Mouse (Mus musculus): Measurements from ENCODE around the gene Cox19. TPM values are rescaled to one million over a fixed set of nuclear protein-coding genes. Genes with fewer than 3 reads are reported as not detected.
"Not testable (repeated sequence)": the region's sequence is repeated elsewhere in the genome, so short reads cannot be mapped to it uniquely, and the experiment has no call there.

Cox19 gene
- total RNA-seq, 2 experiments from 2014 or later: 5.3 to 8.8 TPM

DNA sequence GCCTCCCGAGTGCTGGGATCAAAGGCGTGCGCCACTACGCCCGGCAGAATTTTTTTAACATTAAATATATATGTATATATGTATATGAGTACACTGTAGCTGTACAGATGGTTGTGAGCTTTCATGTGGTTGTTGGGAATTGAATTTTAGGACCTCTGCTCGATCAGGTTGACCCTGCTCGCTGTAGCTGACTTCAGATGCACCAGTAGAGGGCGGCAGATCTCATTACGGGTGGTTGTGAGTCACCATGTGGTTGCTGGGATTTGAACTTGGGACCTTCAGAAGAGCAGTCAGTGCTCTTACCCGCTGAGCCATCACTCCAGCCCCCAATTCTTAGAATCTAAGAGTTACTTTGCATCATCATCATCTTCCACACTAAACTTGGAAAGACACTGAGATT, 16.8 kb downstream of the Cox19 start:
- ATAC-seq (replicated peaks; ENCODE audit: low FRiP score, poor library complexity, severe bottlenecking): not testable (repeated sequence)

DNA sequence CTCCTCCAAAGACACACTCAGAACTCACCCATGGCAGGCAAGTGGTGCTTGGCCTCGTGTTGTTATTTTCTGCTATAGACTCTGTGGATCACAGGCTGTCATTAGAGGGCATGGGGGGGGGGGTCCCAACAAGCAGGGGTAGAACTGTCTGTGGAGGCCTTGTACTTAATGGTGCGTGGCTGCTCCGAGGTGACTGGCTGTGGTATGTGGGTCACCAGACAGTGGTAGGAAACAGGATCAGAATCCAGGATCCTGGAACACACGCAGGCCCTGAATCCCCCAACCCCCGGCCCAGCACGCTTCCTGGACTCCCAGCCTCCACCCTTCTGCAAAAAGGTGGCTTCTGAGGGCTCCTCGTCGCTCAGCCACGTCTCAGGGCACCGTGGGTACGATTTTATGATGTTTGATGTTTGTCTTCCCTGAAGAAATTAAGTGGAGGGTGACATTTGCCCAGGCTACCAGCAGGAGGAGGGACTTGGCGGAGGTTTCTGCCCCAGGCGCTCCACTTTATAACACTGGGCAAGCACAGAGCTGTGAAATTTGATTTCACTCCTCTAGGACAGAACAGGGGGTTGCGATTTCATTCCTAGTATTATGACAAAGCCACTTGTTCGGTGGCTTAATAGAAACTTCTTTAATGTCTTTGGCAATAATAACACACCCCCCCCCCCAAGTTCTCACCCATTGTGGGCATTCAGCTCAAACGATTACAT, 17.8 kb downstream of the Cox19 start:
- ATAC-seq (replicated peaks; ENCODE audit: low FRiP score, poor library complexity, severe bottlenecking): no peak

DNA sequence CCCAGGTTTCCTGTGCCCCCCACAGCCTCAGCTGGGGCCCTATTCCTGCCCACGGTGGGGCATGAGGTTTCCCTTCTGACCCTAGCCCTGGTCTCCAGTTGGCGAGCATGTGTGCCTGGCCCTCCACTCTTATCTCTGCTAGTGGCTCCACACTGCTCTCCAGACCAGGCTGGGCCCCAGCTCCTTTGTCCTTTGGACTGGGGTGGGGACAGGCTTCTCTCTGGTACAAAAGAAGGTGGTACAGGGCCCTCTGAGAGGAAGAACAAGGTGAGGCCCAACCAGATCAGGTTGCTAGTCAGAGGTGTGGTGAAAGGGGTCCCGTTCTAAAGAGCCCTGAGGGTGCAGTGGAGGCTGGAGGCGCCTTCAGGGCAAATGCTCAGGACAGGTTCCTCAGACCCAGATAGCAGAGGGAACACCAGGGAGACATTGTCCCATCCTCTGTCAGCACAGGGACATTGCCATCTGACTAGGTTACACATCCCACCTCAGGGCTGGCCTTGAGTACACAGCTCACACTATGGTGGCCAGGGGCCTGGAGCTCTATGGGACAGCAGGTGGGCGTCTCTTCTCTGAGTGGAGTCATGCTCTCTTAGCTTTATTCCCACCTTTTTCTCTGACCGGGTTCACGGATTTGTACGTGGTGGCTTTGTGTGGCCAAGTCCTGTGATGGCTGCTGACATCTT, 18.5 kb downstream of the Cox19 start:
- ATAC-seq (replicated peaks; ENCODE audit: low FRiP score, poor library complexity, severe bottlenecking): no peak

DNA sequence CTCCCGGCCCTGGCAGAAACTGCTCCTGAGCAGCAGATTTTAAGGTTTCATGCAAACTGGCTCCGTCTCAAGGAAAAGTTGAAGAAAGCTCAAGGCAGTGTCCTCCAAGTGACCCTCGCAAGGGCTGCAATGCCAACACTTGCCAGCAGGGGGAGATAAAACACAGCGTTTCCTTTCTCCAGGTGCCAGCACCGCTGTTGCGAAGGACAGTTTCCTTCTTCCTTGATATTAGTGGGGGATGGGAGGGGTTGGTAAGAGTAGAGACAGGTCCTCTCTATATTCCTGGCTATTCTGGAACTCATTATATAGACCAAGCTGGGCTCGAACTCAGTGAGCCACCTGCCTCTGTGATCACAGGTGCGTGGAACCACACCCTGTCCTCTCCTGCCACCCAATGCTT, 19.5 kb downstream of the Cox19 start:
- ATAC-seq (replicated peaks; ENCODE audit: low FRiP score, poor library complexity, severe bottlenecking): peak; percentile 66

DNA sequence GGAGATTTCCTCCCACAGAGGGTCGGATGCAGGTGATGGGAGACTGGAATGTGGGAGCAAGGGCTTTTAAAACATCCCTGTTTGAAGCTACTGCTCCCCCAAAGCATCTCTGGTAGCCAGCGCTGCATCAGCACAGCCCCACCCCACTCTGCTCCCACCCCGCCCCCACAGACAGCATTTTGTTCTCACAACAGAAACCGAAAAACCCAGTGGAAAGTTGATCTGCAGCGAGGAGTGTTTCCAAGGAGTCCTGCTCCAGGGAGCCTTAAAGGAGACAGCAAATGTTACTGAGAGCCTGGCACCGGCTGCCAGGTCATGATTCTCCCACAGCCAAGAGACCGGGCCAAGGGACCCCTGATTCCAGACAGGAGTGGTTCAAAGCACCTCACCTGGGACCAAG, 20.5 kb downstream of the Cox19 start:
- no peak for ATAC-seq (replicated peaks; ENCODE audit: low FRiP score, poor library complexity, severe bottlenecking)

DNA sequence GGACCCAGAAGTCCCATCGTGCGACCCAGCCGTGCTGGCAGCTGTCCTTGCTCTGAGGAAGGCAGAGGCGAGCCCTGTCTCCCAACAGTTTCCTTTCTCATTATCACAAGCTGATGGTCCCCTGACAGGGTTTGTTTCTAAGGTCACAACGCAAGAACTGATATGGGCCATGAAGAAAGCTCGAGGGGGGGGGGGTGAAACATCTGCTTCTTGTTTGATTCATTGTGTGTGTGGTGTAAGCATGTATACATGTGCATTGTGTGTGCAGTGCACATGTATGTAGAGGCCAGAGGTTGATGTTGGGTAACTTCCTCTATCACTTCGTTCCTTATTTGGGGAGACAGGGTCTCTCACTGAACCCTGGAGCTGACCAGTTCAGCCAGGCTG, 23.6 kb downstream of the Cox19 start:
- no peak for ATAC-seq (replicated peaks; ENCODE audit: low FRiP score, poor library complexity, severe bottlenecking)

DNA sequence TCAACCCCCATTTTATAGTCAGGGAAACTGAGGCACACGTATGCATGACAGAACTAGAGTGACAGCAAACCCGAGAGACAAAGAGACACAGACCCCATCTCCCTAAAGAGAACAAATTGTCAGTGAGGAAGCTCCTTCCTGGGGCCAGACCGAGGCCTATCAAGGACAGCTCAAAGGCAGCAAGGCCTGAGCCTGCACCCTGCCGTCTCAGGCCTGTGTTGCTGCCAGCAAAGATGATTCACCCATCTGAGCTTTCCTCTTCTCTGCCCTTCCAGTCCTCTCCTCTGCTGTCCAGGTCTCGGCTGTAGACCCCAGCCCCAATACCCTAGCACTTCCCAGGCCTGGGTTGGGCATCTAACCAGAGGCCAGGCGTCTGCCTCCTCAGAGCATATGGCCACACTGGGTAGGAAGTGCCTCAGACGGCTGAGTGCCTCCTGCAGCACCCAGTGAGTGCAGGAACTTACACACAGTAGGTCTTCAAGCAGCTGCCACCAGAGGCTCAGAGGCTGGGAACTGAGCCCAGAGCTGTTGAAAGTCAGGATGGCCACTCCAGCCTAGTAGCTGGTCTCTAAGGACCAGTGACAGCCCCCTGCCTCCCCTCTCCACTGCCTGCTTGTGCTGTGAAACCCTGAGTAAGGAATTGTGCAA, 24.1 kb downstream of the Cox19 start:
- no peak for ATAC-seq (replicated peaks; ENCODE audit: low FRiP score, poor library complexity, severe bottlenecking)

DNA sequence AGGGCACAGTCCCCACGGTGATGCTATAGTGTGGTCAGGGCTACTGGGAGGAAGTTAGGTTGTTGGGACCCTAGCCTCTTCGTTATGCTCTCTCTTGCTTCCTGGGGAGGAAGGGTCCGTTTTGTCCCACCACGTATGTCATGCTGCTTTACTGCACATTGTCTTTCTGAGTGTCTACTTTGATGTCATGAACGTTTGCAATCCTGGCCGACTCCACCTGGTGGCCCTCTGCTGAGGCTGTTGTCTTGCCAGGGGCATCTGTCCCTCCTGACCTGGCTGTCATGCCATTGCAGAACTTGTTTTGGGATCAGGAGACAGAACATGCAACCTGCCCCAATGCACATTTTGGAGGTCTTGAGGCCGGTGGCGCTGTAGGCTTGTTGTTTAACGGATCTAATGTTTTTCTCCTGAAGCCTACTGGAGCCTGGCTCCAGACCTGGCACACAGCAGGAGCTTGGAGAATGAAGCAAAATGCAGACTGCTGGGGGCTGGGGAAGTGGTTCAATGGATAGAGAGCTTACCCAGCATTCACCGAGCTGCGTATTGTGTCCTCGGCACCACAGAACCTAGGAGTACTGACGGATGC, 25.0 kb downstream of the Cox19 start:
- no peak for ATAC-seq (replicated peaks; ENCODE audit: low FRiP score, poor library complexity, severe bottlenecking)

DNA sequence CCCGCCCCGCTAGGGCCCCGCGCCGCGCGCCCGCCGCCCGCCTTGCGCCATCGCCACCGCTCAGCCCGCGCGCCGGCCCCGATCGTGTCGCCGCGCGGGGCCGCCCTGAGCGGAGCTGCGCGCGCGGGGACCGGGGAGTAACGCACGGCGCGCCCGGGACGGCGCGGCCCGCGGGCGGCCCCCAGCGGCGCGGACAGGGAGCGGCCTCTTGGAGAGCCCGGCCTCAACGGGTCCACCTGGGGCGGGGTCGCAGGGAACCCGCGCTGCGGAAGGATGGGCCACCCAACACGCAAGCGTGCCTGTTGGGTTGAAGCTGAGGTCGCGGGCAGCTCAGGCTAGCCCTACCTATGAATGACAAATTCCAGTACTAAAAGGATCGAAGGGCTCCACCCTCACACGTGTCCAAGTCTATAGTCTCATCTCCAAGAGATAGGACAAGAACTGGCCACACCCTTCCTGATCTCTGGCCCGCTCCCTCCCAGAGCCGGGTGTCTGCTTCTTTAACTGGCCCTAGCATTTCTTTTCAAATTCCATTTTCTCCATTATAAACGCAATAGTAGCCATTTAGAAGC, 25.7 kb downstream of the Cox19 start, which contains the start of gene Adap1:
Gene Adap1, minus strand, starts transcription at position 228 of the 572 bp plus-strand sequence.
- ATAC-seq (replicated peaks; ENCODE audit: low FRiP score, poor library complexity, severe bottlenecking): peak; percentile 36; the same call in 1 of the 2 replicates

DNA sequence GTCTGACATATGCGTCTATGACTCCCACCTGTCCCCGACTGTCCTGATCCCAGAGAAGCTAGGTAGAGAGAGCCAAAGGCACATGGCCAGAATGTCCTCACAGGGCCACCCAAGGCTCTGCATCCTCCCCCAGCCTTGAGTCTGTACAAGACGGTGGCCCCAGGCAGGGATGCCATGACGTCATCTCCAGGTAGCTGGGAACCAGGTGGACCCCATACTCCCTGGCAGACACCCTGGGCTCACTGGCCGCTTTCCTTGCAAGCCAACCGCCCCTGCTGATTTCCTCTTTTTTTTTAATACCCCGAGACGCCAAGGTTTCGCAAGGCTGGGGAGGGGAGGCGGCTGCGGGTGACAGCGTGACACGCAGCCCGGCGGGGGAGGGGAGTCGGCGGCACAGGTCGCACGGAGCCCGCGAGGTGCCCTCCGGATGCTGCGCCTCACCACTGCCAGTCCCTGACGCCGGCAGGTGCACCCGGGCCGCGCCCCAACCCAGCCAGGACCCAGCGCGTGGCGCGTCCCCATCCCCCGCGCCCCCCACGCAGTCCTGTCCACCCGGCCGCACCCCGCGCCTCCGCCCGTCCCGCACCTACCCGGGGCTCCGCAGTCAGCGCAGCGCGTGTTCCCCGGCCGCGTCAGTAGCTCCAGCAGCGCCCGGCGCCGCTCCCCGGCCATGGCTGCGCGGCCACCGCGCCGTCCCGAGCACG, 26.4 kb downstream of the Cox19 start:
- ATAC-seq (replicated peaks; ENCODE audit: low FRiP score, poor library complexity, severe bottlenecking): no peak

DNA sequence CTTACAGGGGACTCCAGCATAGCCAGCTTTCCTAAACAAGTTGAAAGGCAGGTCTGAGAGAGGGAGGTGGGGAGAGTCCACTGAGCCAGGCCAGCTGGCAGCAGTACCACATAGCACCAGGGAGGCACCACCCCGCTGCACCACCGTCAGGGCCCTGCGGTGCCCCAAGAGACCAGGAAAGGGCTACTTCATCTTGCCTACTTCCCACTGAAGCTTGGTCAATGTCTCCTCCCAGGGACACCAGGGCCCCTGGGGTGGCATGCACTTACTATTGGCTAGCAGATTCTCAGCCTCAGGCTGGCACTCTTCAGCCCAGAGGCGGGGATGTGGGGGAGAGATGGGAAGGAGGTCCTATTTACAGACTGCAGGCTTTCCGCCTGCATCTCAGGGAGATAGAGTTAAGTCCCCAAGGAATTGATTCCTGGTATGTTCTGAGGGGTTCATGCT, 27.1 kb downstream of the Cox19 start:
- ATAC-seq (replicated peaks; ENCODE audit: low FRiP score, poor library complexity, severe bottlenecking): no peak

DNA sequence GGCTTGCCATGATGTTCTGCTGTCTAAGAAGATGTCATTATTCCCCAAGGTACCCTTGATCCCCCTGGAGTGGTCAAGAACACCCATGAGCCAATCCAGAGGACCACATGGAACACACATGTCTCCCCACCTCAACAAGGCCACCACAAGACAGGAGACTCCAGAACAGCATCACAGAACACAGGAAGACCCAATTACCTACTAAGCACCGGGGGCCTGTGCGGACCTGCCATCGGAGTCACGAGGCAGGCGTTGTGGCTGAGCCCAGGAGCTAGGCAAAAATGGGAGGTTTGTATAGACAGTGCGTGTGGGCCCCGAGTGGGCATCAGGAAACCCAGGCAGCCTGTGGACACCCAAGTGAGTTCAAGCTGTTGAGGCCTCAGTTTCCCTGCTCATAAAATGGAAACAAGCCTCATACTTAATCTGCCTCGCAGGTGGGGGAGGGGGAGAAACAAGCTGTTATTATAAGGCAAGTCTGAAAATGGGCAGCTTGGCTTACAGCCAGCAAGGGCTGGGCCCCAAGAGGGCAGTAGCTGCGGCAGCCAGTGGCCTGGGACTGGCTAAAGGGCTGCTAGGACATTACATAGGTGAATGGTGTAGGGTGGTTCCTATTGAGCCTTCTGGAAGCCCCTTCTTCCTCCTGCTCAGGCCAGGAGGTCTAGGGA, 27.8 kb downstream of the Cox19 start:
- no peak for ATAC-seq (replicated peaks; ENCODE audit: low FRiP score, poor library complexity, severe bottlenecking)

DNA sequence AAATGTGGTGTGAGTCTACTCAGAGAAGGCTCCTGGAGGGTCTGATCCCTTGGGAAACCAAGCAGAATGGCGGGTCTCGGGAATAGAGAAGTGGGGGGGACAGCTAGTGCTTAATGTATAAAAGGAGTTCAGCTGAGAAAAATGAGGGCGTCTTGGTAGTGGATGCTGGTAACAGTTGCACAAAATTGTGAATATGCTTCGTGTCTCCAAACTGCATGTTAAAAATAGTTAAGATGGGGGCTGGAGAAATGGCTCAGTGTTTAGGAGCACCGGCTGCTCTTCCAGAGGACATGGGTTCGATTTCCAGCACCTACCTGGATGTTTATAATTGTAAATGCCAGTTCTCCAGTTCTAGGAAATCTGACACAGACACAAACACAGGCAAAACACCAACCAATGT, 29.9 kb downstream of the Cox19 start:
- ATAC-seq (replicated peaks; ENCODE audit: low FRiP score, poor library complexity, severe bottlenecking): no peak

DNA sequence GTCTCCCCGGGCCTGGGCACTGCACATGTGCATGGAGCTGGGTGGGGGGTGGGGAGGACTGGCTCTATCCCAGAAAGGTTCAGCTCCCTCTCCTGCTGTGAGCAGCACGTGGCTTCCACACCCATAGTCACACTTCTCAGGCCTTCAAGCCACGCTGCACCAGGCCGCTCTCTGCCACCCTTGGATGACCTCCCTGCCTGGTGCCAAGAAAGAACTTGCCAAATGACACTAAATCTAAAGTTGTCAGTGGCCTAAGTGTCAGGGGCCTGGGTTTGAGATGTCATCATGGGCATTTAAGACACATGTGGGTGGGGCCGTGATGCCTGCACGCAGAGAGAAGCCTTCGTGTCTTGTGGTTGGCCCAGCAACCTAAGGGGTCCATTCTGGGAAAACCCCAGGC, 30.8 kb downstream of the Cox19 start:
- ATAC-seq (replicated peaks; ENCODE audit: low FRiP score, poor library complexity, severe bottlenecking): no peak

DNA sequence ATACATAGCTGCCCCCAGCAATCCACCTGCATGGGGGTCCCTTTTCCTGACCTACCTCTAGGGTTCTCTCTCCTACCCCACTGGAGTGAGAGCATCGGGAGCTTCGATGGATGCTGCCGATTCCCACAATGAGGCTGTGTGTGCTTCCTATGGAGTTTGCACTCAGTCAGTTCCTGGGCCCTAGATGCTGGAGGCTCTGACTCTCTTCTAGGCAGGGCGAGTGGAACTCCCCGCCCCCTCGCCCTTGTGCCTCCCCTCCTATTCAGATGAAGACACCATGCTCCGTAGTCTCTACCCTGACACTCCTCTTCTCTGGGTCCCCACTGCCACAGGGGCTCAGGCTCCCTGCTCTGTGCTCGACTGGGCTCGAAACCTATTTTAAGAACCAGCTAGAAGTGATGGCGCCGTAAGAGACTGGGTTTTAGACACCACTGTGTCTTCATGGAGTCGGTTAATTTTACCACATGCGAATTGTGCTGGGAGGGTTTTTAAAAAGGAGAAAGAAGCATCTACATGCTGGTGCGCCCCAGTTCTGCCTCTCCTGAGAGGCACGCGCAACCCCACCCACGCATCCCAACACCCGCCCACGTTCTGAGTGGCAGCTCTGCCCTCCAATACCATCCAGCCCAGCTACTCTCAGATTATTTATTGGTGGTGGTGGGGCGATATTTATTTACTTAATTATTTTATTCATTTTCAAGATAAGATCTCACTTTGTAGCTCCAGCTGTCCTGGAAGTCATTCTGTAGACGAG, 33.3 kb downstream of the Cox19 start:
- ATAC-seq (replicated peaks; ENCODE audit: low FRiP score, poor library complexity, severe bottlenecking): no peak

DNA sequence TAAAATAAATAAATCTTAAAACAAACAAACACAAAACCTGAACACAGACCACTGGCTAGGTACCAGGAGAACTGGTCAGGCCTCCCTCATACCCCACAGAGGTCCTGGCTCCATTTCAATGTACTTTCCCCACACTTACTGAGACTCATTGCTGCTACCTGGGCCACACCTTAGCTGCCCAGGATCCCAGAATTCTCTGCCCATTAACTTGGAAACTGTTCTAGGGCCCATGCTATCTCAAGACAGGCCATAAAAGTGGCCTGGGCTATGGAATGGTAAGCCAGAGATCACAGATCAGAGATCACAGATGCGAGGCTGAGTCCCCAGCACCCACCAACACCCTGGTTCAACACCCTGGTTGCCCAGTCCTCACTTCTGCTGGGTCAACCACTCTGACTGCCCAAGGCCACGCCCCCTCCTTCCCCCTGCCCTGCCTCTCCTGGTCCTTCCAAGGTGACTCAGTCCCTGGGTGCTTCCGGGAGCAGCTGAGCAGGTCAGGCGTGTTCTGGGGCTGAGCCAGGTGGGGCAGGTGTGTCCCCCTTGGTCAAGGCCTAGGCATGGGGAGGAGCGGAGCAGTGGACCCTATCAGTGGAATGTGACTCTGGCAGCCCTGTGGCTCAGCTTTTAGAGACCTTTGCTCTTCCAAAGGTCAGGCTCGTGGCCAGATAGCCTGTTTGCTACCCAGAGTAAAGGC, 34.1 kb downstream of the Cox19 start:
- ATAC-seq (replicated peaks; ENCODE audit: low FRiP score, poor library complexity, severe bottlenecking): no peak

DNA sequence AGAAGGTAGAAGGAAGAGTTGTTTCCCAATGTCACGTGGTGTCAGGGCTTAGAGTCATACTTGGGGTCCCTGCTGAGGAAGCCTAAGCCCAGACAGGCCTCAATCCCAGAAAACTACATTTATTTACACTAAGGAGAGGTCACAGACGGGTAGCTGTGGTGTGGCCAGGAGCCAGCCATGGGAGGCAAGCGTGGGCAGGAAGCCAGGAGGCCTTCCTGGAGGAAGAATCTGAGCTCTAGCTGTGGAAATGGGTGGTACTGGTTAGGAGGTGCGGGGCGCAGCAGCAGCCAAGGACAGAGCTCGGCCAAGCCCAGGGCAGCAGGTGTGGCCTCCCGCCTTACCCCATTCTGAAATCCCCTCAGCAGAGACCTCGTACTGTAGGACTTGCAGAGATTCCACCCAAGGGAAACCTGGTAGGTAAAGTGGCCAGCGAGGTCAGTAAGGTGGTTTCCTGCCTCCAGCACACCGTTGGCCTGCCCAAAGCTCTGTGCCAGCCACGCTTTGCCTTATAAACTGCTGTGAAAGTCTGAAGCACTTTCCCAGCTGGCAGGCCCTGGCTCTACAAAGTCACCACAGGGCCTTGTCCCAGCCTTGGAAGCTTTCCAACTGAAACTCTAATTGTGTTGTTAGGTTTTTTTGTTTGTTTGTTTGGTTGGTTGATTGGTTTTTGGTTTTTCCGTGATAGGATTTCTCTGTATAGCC, 36.1 kb downstream of the Cox19 start:
- no peak for ATAC-seq (replicated peaks; ENCODE audit: low FRiP score, poor library complexity, severe bottlenecking)

All from erythroid progenitor cell, adult 5-6 weeks (primary cell).